Mouse (Mus musculus) intestine, postnatal 0 days (tissue): Measurements from ENCODE around the gene Pou4f1. TPM values are rescaled to one million over a fixed set of nuclear protein-coding genes. Genes with fewer than 3 reads are reported as not detected.

Experiments used
- ATAC-seq: fragments of 200-750 bp; cut with Nextera tagmentation; 2 replicates; pipeline ENCODE4 v1.8.0; 2017; ENCODE audit warnings: mild to moderate bottlenecking, moderate TSS enrichment, moderate library complexity
- H3K27ac ChIP-seq: fragments of 300-500 bp; sonication (generic); 2 replicates; pipeline ENCODE4 v1.5.1; 2014; ENCODE audit warnings: mild to moderate bottlenecking, low read depth, low read length, moderate library complexity
- H3K27me3 ChIP-seq: fragments of 300-500 bp; sonication (generic); replicated peaks from 2 replicates; pipeline ENCODE4 v1.6.1; 2014; ENCODE audit warnings: low read length, mixed read lengths; ENCODE audit not compliant: control insufficient read depth, insufficient read depth
- H3K36me3 ChIP-seq: fragments of 300-500 bp; sonication (generic); 2 replicates; pipeline ENCODE4 v1.6.1; 2014; ENCODE audit warnings: mild to moderate bottlenecking, moderate library complexity; ENCODE audit not compliant: control insufficient read depth, insufficient read depth
- H3K4me1 ChIP-seq: fragments of 300-500 bp; sonication (generic); replicated peaks from 2 replicates; pipeline ENCODE4 v1.6.1; 2014; ENCODE audit warnings: antibody characterized with exemption, low read length, mixed read lengths; ENCODE audit not compliant: control insufficient read depth, insufficient read depth
- H3K4me2 ChIP-seq: fragments of 300-500 bp; sonication (generic); replicated peaks from 2 replicates; pipeline ENCODE4 v1.6.1; 2014; ENCODE audit warnings: low read depth, mild to moderate bottlenecking, moderate library complexity
- H3K4me3 ChIP-seq: fragments of 300-500 bp; sonication (generic); 2 replicates; pipeline ENCODE4 v1.5.1; 2014; ENCODE audit warnings: low read depth, low read length
- H3K9ac ChIP-seq: fragments of 300-500 bp; sonication (generic); 2 replicates; pipeline ENCODE4 v1.6.1; 2014; ENCODE audit warnings: mild to moderate bottlenecking, low read depth, low read length
- H3K9me3 ChIP-seq: fragments of 300-500 bp; sonication (generic); 2 replicates; pipeline ENCODE4 v1.6.1; 2016; ENCODE audit warnings: mixed run types; ENCODE audit not compliant: control insufficient read depth
- CTCF ChIP-seq: sonication (generic); IDR thresholded peaks from 2 replicates; pipeline ENCODE4 v1.5.1; 2016; ENCODE audit warnings: low read depth, mild to moderate bottlenecking, control low read depth, antibody characterized with exemption, moderate library complexity
- WGBS: fragments of 180-500 bp; shearing (Covaris S2); extraction: QIAGEN DNeasy Blood & Tissue Kit; methylation state at CpG from one replicate; pipeline ENCODE4 v1.1.7; 2014; 5-methylcytosine and 5-hydroxymethylcytosine counted together
- polyA plus RNA-seq: library from polyadenylated mRNA; unstranded; fragments of >200 nt; fragmentation: Nextera tagmentation; extraction: Ambion mirVana; gene quantifications from 2 replicates; pipeline ENCODE4 v1.2.1, GENCODE M21; 2015

The Pou4f1 gene
- polyA plus RNA-seq, 1 experiment from 2014 or later, result 0.25 TPM

GRCm38 (mm10) chr14:104475438-104475837 is 7.6 kb upstream of the Pou4f1 start:
- H3K4me1 ChIP-seq, result no peaks in the 10 kb centered on the region; the same call in 1 of the 2 replicates
- no peak overlapping the region for H3K9ac ChIP-seq
- 66% methylated on average over 1 of the region's 1 CpGs for WGBS
- H3K9me3 ChIP-seq, result no peaks in the 10 kb centered on the region
- no peak overlapping the region for H3K4me3 ChIP-seq
- no peak for ATAC-seq
- TF ChIP-seq CTCF, result no peak
- peaks cover 45% of the 10 kb centered on the region for H3K27me3 ChIP-seq
- no peak overlapping the region for H3K4me2 ChIP-seq
- no peak overlapping the region for H3K27ac ChIP-seq
- H3K36me3 ChIP-seq, result peaks cover 22% of the 10 kb centered on the region; the same call in 1 of the 2 replicates

- Histone ChIP-seq H3K9me3 (no peaks in the 10 kb centered on the region), H3K36me3 (no peaks in the 10 kb centered on the region), H3K9ac (no peak overlapping the region), H3K4me3 (0 out of 2 replicates have a peak overlapping the region, but pooled peaks have one; percentile 52), H3K27ac (no peak overlapping the region), H3K27me3 (peaks cover 93% of the 10 kb centered on the region), H3K4me2 (no peak overlapping the region), H3K4me1 (peaks cover 9% of the 10 kb centered on the region; the same call in 1 of the 2 replicates)
- TF ChIP-seq CTCF, result no peak
- 11% methylated on average over 6 of the region's 6 CpGs for WGBS
- ATAC-seq, result no peak
These were observed 798 bp upstream of the Pou4f1 start for GRCm38 (mm10) chr14:104468623-104468970.

- peak overlapping the region; percentile 52 for H3K4me3 ChIP-seq
- peak overlapping the region; percentile 22; the same call in 1 of the 2 replicates for H3K9ac ChIP-seq
- H3K27me3 ChIP-seq, result peaks cover 93% of the 10 kb centered on the region
- ATAC-seq, result peak; percentile 55
- H3K9me3 ChIP-seq, result no peaks in the 10 kb centered on the region
- TF ChIP-seq CTCF, result no peak
- H3K36me3 ChIP-seq, result no peaks in the 10 kb centered on the region
- peaks cover 9% of the 10 kb centered on the region; the same call in 1 of the 2 replicates for H3K4me1 ChIP-seq
- under 1% methylated on average over 90 of the region's 101 CpGs for WGBS
- H3K27ac ChIP-seq, result no peak overlapping the region
- H3K4me2 ChIP-seq, result peak overlapping the region; percentile 86
These were observed 450 bp downstream of the Pou4f1 start for GRCm38 (mm10) chr14:104467133-104467965.

GRCm38 (mm10) chr14:104466557-104466956 is 1.2 kb downstream of the Pou4f1 start:
- under 1% methylated on average over 34 of the region's 43 CpGs for WGBS
- Histone ChIP-seq H3K27ac (no peak overlapping the region), H3K27me3 (peaks cover 91% of the 10 kb centered on the region), H3K4me2 (peak overlapping the region; percentile 86), H3K36me3 (no peaks in the 10 kb centered on the region), H3K4me1 (peaks cover 9% of the 10 kb centered on the region; the same call in 1 of the 2 replicates), H3K4me3 (peak overlapping the region; percentile 52), H3K9me3 (no peaks in the 10 kb centered on the region), H3K9ac (no peak overlapping the region)
- no peak for TF ChIP-seq CTCF
- no peak for ATAC-seq

- H3K9me3 ChIP-seq, result no peaks in the 10 kb centered on the region
- peak overlapping the region; percentile 86 for H3K4me2 ChIP-seq
- no peak for ATAC-seq
These were observed 2.1 kb downstream of the Pou4f1 start for GRCm38 (mm10) chr14:104465483-104466235.

GRCm38 (mm10) chr14:104464841-104465240 is 3.0 kb downstream of the Pou4f1 start:
- no peak overlapping the region for H3K27ac ChIP-seq
- ATAC-seq, result no peak
- H3K9me3 ChIP-seq, result no peaks in the 10 kb centered on the region
- H3K4me3 ChIP-seq, result no peak overlapping the region
- H3K36me3 ChIP-seq, result no peaks in the 10 kb centered on the region
- no peak for TF ChIP-seq CTCF
- H3K27me3 ChIP-seq, result peaks cover 91% of the 10 kb centered on the region
- H3K9ac ChIP-seq, result no peak overlapping the region
- H3K4me2 ChIP-seq, result no peak overlapping the region
- peaks cover 9% of the 10 kb centered on the region; the same call in 1 of the 2 replicates for H3K4me1 ChIP-seq
- 5% methylated on average over 5 of the region's 5 CpGs for WGBS

More at GRCm38 (mm10) chr14:104465483-104466235, 2.1 kb downstream of the Pou4f1 start:
- Histone ChIP-seq H3K4me3 (peak overlapping the region; percentile 32), H3K9ac (no peak overlapping the region), H3K4me1 (peaks cover 9% of the 10 kb centered on the region; the same call in 1 of the 2 replicates), H3K36me3 (no peaks in the 10 kb centered on the region), H3K27ac (no peak overlapping the region), H3K27me3 (peaks cover 91% of the 10 kb centered on the region)
- under 1% methylated on average over 62 of the region's 64 CpGs for WGBS
- no peak for TF ChIP-seq CTCF
